Mouse (Mus musculus) myocyte (in vitro differentiated cells): ENCODE results near the gene Bcar3.

ENCODE experiments used
- MYOG ChIP-seq, 3 experiments: IDR thresholded peaks; one replicate each; pipeline ENCODE4 v1.6.1; 2011; ENCODE audit warnings: control low read depth in 2 of 3, low read depth in 2 of 3, mild to moderate bottlenecking in 2 of 3; ENCODE audit not compliant: insufficient read length in 2 of 3, control insufficient read depth in 1 of 3, insufficient read depth in 1 of 3
- POLR2A ChIP-seq: IDR thresholded peaks from one replicate; pipeline ENCODE4 v1.6.1; 2011; ENCODE audit warnings: low read depth, mild to moderate bottlenecking, control low read depth, moderate library complexity; ENCODE audit not compliant: insufficient read length
- SRF ChIP-seq: IDR thresholded peaks from one replicate; pipeline ENCODE4 v1.6.1; 2011; ENCODE audit warnings: low read depth; ENCODE audit not compliant: control insufficient read depth, insufficient read length

- no peak for TF ChIP-seq POLR2A
- TF ChIP-seq SRF = no peak
- TF ChIP-seq MYOG (IDR thresholded peaks at IDR 0.05; ENCODE audit: control insufficient read depth in 1 of 3, insufficient read depth in 1 of 3, insufficient read length in 2 of 3, low read depth in 2 of 3) = no peak
These were observed 3.2 kb upstream of the Bcar3 start for GRCm38 (mm10) chr3:122290696-122291095.
